Mouse (Mus musculus): ENCODE data around the gene Fbxw11. TPM values are rescaled to one million over a fixed set of nuclear protein-coding genes. Genes with fewer than 3 reads are reported as not detected.

Fbxw11 gene
- total and polyA plus RNA-seq, 3 experiments = 27.3 to 58.7 (median 47.8) TPM

DNA sequence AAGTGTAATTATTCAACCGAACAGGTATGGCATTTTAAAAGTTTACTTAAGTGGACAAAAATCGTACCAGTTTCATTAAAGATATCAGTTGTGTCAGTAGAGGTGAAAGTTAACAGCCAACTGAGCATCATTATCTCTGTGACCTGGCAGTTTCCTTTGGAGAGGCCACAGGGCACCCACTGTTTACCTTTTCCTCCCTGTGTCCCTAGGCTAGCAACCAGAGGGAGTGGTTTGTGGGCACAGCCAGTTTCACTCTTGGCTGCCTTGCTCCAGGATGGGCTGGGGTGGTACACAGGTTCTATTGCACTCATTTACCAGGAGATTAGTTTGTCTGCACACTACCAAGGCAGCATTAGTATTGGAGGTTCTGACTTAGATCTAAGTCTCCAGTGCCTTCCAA is 8.4 kb upstream of the Fbxw11 start:
- Histone ChIP-seq H3K4me3 (no peak overlapping the region), H3K4me1 (ENCODE audit: control insufficient read depth, insufficient read depth, low read length) (peaks cover 6% of the 10 kb centered on the region), H3K27me3 (ENCODE audit: control insufficient read depth, insufficient read depth, low read length) (no peaks in the 10 kb centered on the region), H3K36me3 (ENCODE audit: control insufficient read depth, insufficient read depth, low read length) (no peaks in the 10 kb centered on the region), H3K27ac (no peak overlapping the region), H3K79me2 (replicated peaks; ENCODE audit: control insufficient read depth, insufficient read depth, low read length) (no peaks in the 10 kb centered on the region), H3K9ac (ENCODE audit: low read depth, low read length) (no peak overlapping the region)
- TF ChIP-seq POLR2A (IDR thresholded peaks at IDR 0.05; ENCODE audit: insufficient read depth, low read depth, low read length) = no peak
- no peak for TF ChIP-seq CTCF (IDR thresholded peaks at IDR 0.05)
- TF ChIP-seq EP300 (IDR thresholded peaks at IDR 0.05; ENCODE audit: insufficient read depth, low read depth, low read length) = no peak
- no peak for DNase-seq
- WGBS = 74% methylated on average over 2 of the region's 2 CpGs
- intact Hi-C loops (cut with DNase I) = no loop called here

DNA sequence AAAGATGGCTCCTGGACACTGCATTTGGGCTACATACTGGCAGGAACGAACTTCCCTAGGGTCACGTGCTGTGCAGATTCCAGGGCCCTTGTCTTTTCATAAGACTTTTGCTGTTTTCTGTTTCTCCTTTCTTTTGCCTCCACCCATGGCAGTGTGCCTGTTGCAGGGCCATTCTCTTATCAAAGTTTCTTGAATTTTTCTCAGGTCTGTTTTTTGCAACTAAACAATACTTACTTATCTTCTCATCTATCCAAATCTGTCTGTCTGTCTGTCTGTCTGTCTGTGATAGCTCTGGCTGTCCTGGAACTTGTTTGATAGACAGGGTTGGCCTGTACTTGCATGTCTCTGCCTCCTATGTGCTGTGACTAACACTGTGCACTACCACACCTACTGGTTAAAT is 7.7 kb upstream of the Fbxw11 start:
- H3K27ac ChIP-seq = no peak overlapping the region
- 63% methylated on average over 2 of the region's 2 CpGs for WGBS
- no peaks in the 10 kb centered on the region for H3K27me3 ChIP-seq (ENCODE audit: control insufficient read depth, insufficient read depth, low read length)
- no peak overlapping the region for H3K4me3 ChIP-seq
- intact Hi-C loops (cut with DNase I) = no loop called here
- H3K36me3 ChIP-seq (ENCODE audit: control insufficient read depth, insufficient read depth, low read length) = no peaks in the 10 kb centered on the region
- DNase-seq = no peak
- H3K79me2 ChIP-seq (replicated peaks; ENCODE audit: control insufficient read depth, insufficient read depth, low read length) = no peaks in the 10 kb centered on the region
- no peak overlapping the region for H3K9ac ChIP-seq (ENCODE audit: low read depth, low read length)
- peaks cover 8% of the 10 kb centered on the region for H3K4me1 ChIP-seq (ENCODE audit: control insufficient read depth, insufficient read depth, low read length)
- TF ChIP-seq EP300 (IDR thresholded peaks at IDR 0.05; ENCODE audit: insufficient read depth, low read depth, low read length) = no peak
- TF ChIP-seq CTCF (IDR thresholded peaks at IDR 0.05) = no peak
- no peak for TF ChIP-seq POLR2A (IDR thresholded peaks at IDR 0.05; ENCODE audit: insufficient read depth, low read depth, low read length)

DNA sequence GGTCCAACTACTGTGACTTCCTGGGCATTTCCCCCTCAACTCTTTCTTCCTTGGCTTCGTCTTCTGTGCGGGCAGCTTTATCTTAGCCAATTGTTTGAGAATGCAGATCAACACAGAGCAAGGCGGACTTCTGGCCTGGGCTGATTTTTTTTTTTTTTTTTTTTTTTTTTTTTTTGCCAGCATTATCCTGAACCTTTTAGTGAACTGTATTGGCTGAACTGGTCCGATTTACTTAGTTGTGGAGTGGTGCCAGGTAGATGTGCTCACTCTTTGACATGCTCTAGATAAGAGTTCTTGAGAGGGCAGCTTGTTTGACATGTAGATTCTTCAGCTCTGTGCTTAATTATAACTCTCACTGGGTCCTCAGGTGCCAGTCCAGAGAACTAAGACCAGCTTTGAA is 6.2 kb upstream of the Fbxw11 start:
- Histone ChIP-seq H3K36me3 (ENCODE audit: control insufficient read depth, insufficient read depth, low read length) (no peaks in the 10 kb centered on the region), H3K9ac (ENCODE audit: low read depth, low read length) (no peak overlapping the region), H3K27me3 (ENCODE audit: control insufficient read depth, insufficient read depth, low read length) (no peaks in the 10 kb centered on the region), H3K79me2 (replicated peaks; ENCODE audit: control insufficient read depth, insufficient read depth, low read length) (no peaks in the 10 kb centered on the region), H3K4me3 (no peak overlapping the region), H3K4me1 (ENCODE audit: control insufficient read depth, insufficient read depth, low read length) (peaks cover 8% of the 10 kb centered on the region), H3K27ac (no peak overlapping the region)
- WGBS = 22% methylated on average over 4 of the region's 4 CpGs
- no peak for DNase-seq
- intact Hi-C loops (cut with DNase I) = no loop called here
- TF ChIP-seq EP300 (IDR thresholded peaks at IDR 0.05; ENCODE audit: insufficient read depth, low read depth, low read length) (no peak), CTCF (IDR thresholded peaks at IDR 0.05) (no peak), POLR2A (IDR thresholded peaks at IDR 0.05; ENCODE audit: insufficient read depth, low read depth, low read length) (no peak)

- no peak for DNase-seq
- H3K4me1 ChIP-seq (ENCODE audit: control insufficient read depth, insufficient read depth, low read length) = peaks cover 9% of the 10 kb centered on the region
- no peak overlapping the region for H3K9ac ChIP-seq (ENCODE audit: low read depth, low read length)
- H3K4me3 ChIP-seq = no peak overlapping the region
- intact Hi-C loops (cut with DNase I) = no loop called here
- H3K36me3 ChIP-seq (ENCODE audit: control insufficient read depth, insufficient read depth, low read length) = no peaks in the 10 kb centered on the region
- no peaks in the 10 kb centered on the region for H3K27me3 ChIP-seq (ENCODE audit: control insufficient read depth, insufficient read depth, low read length)
- TF ChIP-seq EP300 (IDR thresholded peaks at IDR 0.05; ENCODE audit: insufficient read depth, low read depth, low read length) (no peak), CTCF (IDR thresholded peaks at IDR 0.05) (no peak), POLR2A (IDR thresholded peaks at IDR 0.05; ENCODE audit: insufficient read depth, low read depth, low read length) (no peak)
- no peaks in the 10 kb centered on the region for H3K79me2 ChIP-seq (replicated peaks; ENCODE audit: control insufficient read depth, insufficient read depth, low read length)
- H3K27ac ChIP-seq = no peak overlapping the region
- WGBS = 80% methylated on average over 8 of the region's 8 CpGs
Observed at GRCm38 (mm10) chr11:32638521-32639255, 3.8 kb upstream of the Fbxw11 start.

DNA sequence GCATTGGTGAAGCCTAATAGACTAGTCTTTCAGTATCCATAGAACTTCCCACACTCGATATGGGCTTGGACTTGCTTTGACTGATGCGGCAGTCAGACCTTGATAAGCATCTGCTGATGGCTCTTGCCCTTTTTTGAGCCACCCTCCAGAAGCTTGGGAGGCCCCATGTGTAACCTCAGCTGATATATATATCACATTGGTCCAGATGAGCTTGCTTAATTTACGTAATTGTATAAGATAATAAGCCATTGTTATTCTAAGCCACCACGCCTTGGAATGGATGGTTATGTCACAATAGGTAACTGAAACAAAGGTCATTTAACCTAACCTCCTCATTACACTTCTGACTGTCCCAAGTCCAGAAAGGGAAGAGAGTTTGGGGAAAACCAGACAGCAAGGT is 1.9 kb upstream of the Fbxw11 start:
- 78% methylated on average over 4 of the region's 4 CpGs for WGBS
- no peak for DNase-seq
- Histone ChIP-seq H3K27ac (no peak overlapping the region), H3K27me3 (ENCODE audit: control insufficient read depth, insufficient read depth, low read length) (no peaks in the 10 kb centered on the region), H3K79me2 (replicated peaks; ENCODE audit: control insufficient read depth, insufficient read depth, low read length) (no peaks in the 10 kb centered on the region), H3K9ac (ENCODE audit: low read depth, low read length) (no peak overlapping the region), H3K4me3 (no peak overlapping the region), H3K36me3 (ENCODE audit: control insufficient read depth, insufficient read depth, low read length) (peaks cover 2% of the 10 kb centered on the region), H3K4me1 (ENCODE audit: control insufficient read depth, insufficient read depth, low read length) (peaks cover 9% of the 10 kb centered on the region)
- TF ChIP-seq POLR2A (IDR thresholded peaks at IDR 0.05; ENCODE audit: insufficient read depth, low read depth, low read length) = no peak
- TF ChIP-seq EP300 (IDR thresholded peaks at IDR 0.05; ENCODE audit: insufficient read depth, low read depth, low read length) = no peak
- no peak for TF ChIP-seq CTCF (IDR thresholded peaks at IDR 0.05)
- intact Hi-C loops (cut with DNase I) = loop anchor here (5.0 kb wide), 1 partner anchor 67 kb away; no protein-coding TSS in a partner anchor

Measured in heart, adult 2 months (tissue).